Mouse (Mus musculus): ENCODE data around the gene Lhfpl2. TPM values are rescaled to one million over a fixed set of nuclear protein-coding genes. Genes with fewer than 3 reads are reported as not detected.

Gene Lhfpl2
- polyA plus RNA-seq, 1 experiment from 2014 or later = 6.8 TPM

DNA sequence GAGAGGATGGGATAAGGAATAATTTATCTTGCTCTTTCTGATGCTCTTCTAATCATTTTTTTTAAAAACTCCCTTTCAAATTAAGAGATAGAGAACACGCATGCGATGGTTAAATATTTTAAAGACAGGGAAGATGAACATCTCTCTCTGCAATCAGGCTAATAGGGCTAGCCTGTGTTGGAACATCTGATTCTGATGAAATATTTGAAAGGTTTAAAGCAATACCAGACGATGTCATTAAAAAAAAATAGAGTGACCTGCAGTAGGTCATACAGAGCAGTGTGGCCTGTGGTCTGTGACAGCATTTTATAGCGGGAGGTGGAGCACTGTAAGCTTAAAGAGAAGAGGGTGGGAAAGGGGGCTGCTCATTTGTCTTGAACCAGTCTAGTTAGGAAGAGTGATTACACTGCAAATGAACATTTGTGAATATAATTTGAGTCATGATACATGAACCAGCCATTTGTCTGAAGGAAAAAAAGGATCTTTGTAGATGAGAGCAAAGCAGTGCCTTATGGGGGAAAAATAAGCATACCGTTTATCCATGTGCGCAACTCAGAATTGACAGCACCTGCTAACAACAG lies 1.1 kb downstream of the Lhfpl2 start:
- TF ChIP-seq CTCF (IDR thresholded peaks at IDR 0.05; ENCODE audit: low read depth) = no peak
- no peak for TF ChIP-seq EP300 (optimal IDR thresholded peaks at IDR 0.05)
- H3K36me3 ChIP-seq (ENCODE audit: control insufficient read depth, insufficient read depth, low read length) = no peaks in the 10 kb centered on the region
- H3K4me2 ChIP-seq (replicated peaks; ENCODE audit: low read depth) = peak overlapping the region; percentile 97
- no peak for ATAC-seq (ENCODE audit: low FRiP score, low TSS enrichment)
- H3K27me3 ChIP-seq (ENCODE audit: control insufficient read depth, insufficient read depth, low read length) = no peaks in the 10 kb centered on the region
- no peaks in the 10 kb centered on the region for H3K9me3 ChIP-seq (ENCODE audit: control insufficient read depth, low read length)
- WGBS = 48% methylated on average over 6 of the region's 6 CpGs
- peak overlapping the region; percentile 75 for H3K4me3 ChIP-seq (ENCODE audit: low read depth, low read length)
- H3K9ac ChIP-seq (ENCODE audit: low read length) = peak overlapping the region; percentile 75; the same call in 1 of the 2 replicates
- no peak for DNase-seq (ENCODE audit: low spot score)
- H3K4me1 ChIP-seq (replicated peaks; ENCODE audit: control insufficient read depth, insufficient read depth) = peaks cover 7% of the 10 kb centered on the region
- H3K27ac ChIP-seq (replicated peaks) = no peak overlapping the region

DNA sequence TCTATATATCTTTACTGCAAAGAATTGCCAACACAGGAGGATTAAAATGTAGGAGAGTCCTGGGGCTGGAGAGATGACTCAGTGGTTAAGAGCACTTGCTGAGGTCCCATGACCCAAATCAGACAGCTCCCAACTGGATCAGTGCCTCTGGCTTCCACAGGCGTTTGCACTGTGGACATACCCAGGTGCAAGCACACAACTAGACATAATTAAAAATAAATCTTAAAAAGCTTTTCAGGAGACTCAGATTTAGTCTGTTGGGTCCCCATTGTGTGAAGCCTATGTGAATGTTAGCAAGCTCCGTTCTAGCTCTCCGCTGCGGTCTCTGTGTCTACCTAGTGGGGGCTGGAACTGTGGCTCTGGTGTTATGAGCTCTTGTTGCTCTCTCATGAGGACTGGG lies 1.8 kb downstream of the Lhfpl2 start:
- Histone ChIP-seq H3K4me2 (replicated peaks; ENCODE audit: low read depth) (no peak overlapping the region), H3K4me3 (ENCODE audit: low read depth, low read length) (no peak overlapping the region), H3K9me3 (ENCODE audit: control insufficient read depth, low read length) (no peaks in the 10 kb centered on the region), H3K9ac (ENCODE audit: low read length) (no peak overlapping the region), H3K4me1 (replicated peaks; ENCODE audit: control insufficient read depth, insufficient read depth) (peaks cover 7% of the 10 kb centered on the region), H3K27ac (replicated peaks) (no peak overlapping the region), H3K27me3 (ENCODE audit: control insufficient read depth, insufficient read depth, low read length) (no peaks in the 10 kb centered on the region), H3K36me3 (ENCODE audit: control insufficient read depth, insufficient read depth, low read length) (no peaks in the 10 kb centered on the region)
- no peak for TF ChIP-seq EP300 (optimal IDR thresholded peaks at IDR 0.05)
- TF ChIP-seq CTCF (IDR thresholded peaks at IDR 0.05; ENCODE audit: low read depth) = no peak
- 88% methylated on average over 4 of the region's 4 CpGs for WGBS
- ATAC-seq (ENCODE audit: low FRiP score, low TSS enrichment) = no peak
- no peak for DNase-seq (ENCODE audit: low spot score)

DNA sequence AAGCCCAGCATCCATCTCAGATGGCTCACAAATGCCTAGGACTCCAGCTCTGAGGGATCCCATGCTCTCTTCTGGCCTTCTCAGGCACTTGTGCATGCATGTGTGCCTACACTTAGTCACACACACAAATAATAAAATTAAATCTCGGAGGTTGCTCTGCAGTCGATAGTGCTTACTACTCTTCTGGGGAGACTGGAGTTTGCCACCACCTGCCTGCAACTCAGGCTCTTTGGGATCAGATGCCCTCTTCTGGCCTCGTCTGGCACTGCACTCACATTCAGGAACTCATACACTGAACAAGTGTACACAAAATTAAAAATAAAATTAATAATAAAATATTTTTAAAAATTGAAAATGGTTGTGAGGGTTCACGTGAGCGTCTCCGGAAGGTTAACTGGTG lies 2.2 kb downstream of the Lhfpl2 start:
- H3K9ac ChIP-seq (ENCODE audit: low read length) = no peak overlapping the region
- no peaks in the 10 kb centered on the region for H3K36me3 ChIP-seq (ENCODE audit: control insufficient read depth, insufficient read depth, low read length)
- no peak overlapping the region for H3K4me2 ChIP-seq (replicated peaks; ENCODE audit: low read depth)
- ATAC-seq (ENCODE audit: low FRiP score, low TSS enrichment) = no peak
- DNase-seq (ENCODE audit: low spot score) = peak; percentile 38
- H3K4me1 ChIP-seq (replicated peaks; ENCODE audit: control insufficient read depth, insufficient read depth) = peaks cover 7% of the 10 kb centered on the region
- H3K27ac ChIP-seq (replicated peaks) = no peak overlapping the region
- WGBS = 86% methylated on average over 6 of the region's 6 CpGs
- no peak for TF ChIP-seq EP300 (optimal IDR thresholded peaks at IDR 0.05)
- TF ChIP-seq CTCF (IDR thresholded peaks at IDR 0.05; ENCODE audit: low read depth) = peak; percentile 69
- H3K9me3 ChIP-seq (ENCODE audit: control insufficient read depth, low read length) = no peaks in the 10 kb centered on the region
- no peak overlapping the region for H3K4me3 ChIP-seq (ENCODE audit: low read depth, low read length)
- H3K27me3 ChIP-seq (ENCODE audit: control insufficient read depth, insufficient read depth, low read length) = no peaks in the 10 kb centered on the region

DNA sequence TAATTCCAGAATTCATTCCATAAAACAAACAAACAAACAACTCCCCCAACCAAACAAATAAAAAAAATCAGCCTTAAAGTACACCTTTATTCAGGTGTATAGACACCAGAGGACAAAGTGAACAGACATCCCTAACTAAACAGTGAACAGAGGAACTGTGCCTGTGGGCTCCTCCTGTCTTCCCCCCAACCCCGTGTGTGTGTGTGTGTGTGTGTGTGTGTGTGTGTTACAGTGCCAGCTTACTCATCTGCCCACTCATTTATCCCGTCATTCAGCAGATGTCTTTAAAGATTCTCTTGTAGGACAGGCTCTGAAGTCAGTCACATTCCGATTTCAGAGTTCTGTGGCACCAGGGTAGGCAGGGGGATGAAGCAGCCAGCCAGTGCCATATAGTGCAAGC lies 2.9 kb downstream of the Lhfpl2 start:
- peaks cover 7% of the 10 kb centered on the region for H3K4me1 ChIP-seq (replicated peaks; ENCODE audit: control insufficient read depth, insufficient read depth)
- no peak overlapping the region for H3K27ac ChIP-seq (replicated peaks)
- no peak overlapping the region for H3K4me3 ChIP-seq (ENCODE audit: low read depth, low read length)
- no peaks in the 10 kb centered on the region for H3K9me3 ChIP-seq (ENCODE audit: control insufficient read depth, low read length)
- ATAC-seq (ENCODE audit: low FRiP score, low TSS enrichment) (no peak), DNase-seq (ENCODE audit: low spot score) (no peak)
- WGBS = 90% methylated on average over 3 of the region's 3 CpGs
- H3K9ac ChIP-seq (ENCODE audit: low read length) = no peak overlapping the region
- H3K27me3 ChIP-seq (ENCODE audit: control insufficient read depth, insufficient read depth, low read length) = no peaks in the 10 kb centered on the region
- TF ChIP-seq EP300 (optimal IDR thresholded peaks at IDR 0.05) = no peak
- no peak for TF ChIP-seq CTCF (IDR thresholded peaks at IDR 0.05; ENCODE audit: low read depth)
- no peak overlapping the region for H3K4me2 ChIP-seq (replicated peaks; ENCODE audit: low read depth)
- H3K36me3 ChIP-seq (ENCODE audit: control insufficient read depth, insufficient read depth, low read length) = no peaks in the 10 kb centered on the region

DNA sequence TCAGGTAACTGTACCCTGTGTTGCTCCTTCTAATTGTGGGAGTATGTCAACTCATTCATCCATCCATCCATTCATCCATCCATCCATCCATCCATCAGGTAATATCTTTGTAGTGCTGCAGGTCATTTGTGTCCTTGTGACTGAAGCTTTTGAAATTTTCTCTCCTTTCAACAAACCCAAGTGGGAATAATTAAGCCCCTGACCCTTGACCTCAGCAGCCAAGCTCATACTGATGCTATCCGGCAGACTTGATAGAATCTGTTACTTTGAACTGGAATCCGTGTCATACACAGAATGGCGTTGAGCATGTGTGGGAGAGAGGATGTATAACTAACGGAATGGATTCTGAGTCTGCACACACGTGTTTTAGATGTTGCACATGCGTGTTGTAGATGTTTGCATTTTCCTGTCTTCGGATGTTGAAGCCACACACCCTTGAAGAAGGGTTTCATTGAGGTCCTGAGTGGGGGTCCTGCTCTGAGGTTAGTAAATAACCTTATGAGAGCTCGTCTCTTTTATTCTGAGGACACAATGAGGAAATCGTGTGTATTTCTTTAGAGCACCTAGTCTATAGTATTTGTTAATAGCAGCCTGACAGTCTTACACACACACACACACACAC lies 3.8 kb downstream of the Lhfpl2 start:
- H3K4me1 ChIP-seq (replicated peaks; ENCODE audit: control insufficient read depth, insufficient read depth) = peaks cover 7% of the 10 kb centered on the region
- H3K9ac ChIP-seq (ENCODE audit: low read length) = no peak overlapping the region
- no peaks in the 10 kb centered on the region for H3K9me3 ChIP-seq (ENCODE audit: control insufficient read depth, low read length)
- no peak for TF ChIP-seq EP300 (optimal IDR thresholded peaks at IDR 0.05)
- TF ChIP-seq CTCF (IDR thresholded peaks at IDR 0.05; ENCODE audit: low read depth) = no peak
- no peak overlapping the region for H3K4me3 ChIP-seq (ENCODE audit: low read depth, low read length)
- no peak overlapping the region for H3K27ac ChIP-seq (replicated peaks)
- ATAC-seq (ENCODE audit: low FRiP score, low TSS enrichment) = no peak
- 70% methylated on average over 9 of the region's 9 CpGs for WGBS
- H3K36me3 ChIP-seq (ENCODE audit: control insufficient read depth, insufficient read depth, low read length) = no peaks in the 10 kb centered on the region
- H3K4me2 ChIP-seq (replicated peaks; ENCODE audit: low read depth) = no peak overlapping the region
- H3K27me3 ChIP-seq (ENCODE audit: control insufficient read depth, insufficient read depth, low read length) = no peaks in the 10 kb centered on the region
- DNase-seq (ENCODE audit: low spot score) = no peak

DNA sequence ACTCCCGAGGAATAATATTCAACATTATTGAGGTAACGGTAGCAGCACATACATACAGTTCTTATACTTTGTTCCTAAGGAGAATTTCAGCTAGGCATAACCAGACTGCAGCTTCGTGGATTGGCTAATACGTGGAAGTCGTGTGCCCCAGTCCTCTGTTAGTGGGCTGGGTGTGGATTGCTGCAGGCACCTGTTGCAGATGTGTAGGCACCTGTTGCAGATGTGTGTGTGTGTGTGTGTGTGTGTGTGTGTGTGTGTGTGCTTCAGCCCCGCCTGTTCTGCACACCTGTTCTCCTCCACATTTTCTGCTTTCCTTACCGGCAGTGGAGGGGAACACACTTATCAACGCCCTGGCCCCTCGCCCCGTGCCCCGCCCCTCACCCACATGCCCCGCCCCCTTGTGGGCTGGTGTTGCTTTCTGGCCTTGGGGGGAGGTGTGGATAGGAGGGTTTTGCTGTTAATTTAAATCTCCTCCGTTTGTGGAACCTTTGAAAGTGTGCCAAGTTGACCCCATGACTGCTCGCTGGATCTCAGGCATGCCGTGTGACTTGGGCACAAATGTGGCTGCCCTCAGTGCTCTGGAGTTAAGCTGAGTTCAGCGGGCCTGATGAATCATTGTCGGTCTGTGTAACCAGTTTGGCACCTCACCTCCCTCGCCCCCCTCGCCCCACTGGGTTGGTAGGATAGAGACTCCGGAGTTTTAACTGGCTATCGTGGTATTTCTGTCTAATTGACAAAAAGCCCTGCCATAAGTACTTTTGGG lies 4.9 kb downstream of the Lhfpl2 start:
- 16% methylated on average over 21 of the region's 21 CpGs for WGBS
- H3K36me3 ChIP-seq (ENCODE audit: control insufficient read depth, insufficient read depth, low read length) = no peaks in the 10 kb centered on the region
- H3K4me3 ChIP-seq (ENCODE audit: low read depth, low read length) = 0 out of 2 replicates have a peak overlapping the region, but pooled peaks have one; percentile 1
- DNase-seq (ENCODE audit: low spot score) (peak; percentile 70), ATAC-seq (ENCODE audit: low FRiP score, low TSS enrichment) (peak; percentile 84)
- no peaks in the 10 kb centered on the region for H3K9me3 ChIP-seq (ENCODE audit: control insufficient read depth, low read length)
- no peaks in the 10 kb centered on the region for H3K27me3 ChIP-seq (ENCODE audit: control insufficient read depth, insufficient read depth, low read length)
- H3K4me1 ChIP-seq (replicated peaks; ENCODE audit: control insufficient read depth, insufficient read depth) = peaks cover 9% of the 10 kb centered on the region
- no peak for TF ChIP-seq CTCF (IDR thresholded peaks at IDR 0.05; ENCODE audit: low read depth)
- TF ChIP-seq EP300 (optimal IDR thresholded peaks at IDR 0.05) = no peak
- H3K4me2 ChIP-seq (replicated peaks; ENCODE audit: low read depth) = peak overlapping the region; percentile 39
- H3K9ac ChIP-seq (ENCODE audit: low read length) = no peak overlapping the region
- H3K27ac ChIP-seq (replicated peaks) = no peak overlapping the region
